Mouse (Mus musculus) erythroblast, embryonic 14.5 days (primary cell): ENCODE data around the gene Large2.

Experiments used
- GATA1 ChIP-seq: IDR thresholded peaks from 2 replicates; pipeline ENCODE4 v1.6.1; 2012; ENCODE audit warnings: low read length, inconsistent platforms, mixed read lengths
- TAL1 ChIP-seq: IDR thresholded peaks from 3 replicates; pipeline ENCODE4 v1.6.1; 2012; ENCODE audit warnings: low read length, inconsistent platforms, mixed read lengths

- no peak for TF ChIP-seq TAL1
- no peak for TF ChIP-seq GATA1
These were observed 6.5 kb upstream of the Large2 start for GRCm38 (mm10) chr2:92381161-92381560.
